Mouse (Mus musculus) CH12.LX (cell line): ENCODE data around the gene Exd1. TPM values are rescaled to one million over a fixed set of nuclear protein-coding genes. Genes with fewer than 3 reads are reported as not detected.
A peak's percentile ranks its signal among the peaks of the same experiment; 100 is the strongest.

Experiments used
- DNase-seq: peaks from one replicate; pipeline ENCODE4 v3.0.0-alpha.2; 2013; ENCODE audit errors: extremely low read depth
- H3K27ac ChIP-seq: 2 replicates; pipeline ENCODE4 v1.5.1; 2012; ENCODE audit warnings: low read depth, mild to moderate bottlenecking, control low read depth, moderate library complexity; ENCODE audit not compliant: insufficient read depth
- H3K27me3 ChIP-seq: replicated peaks from 2 replicates; pipeline ENCODE3; 2012; ENCODE audit warnings: inconsistent platforms
- H3K36me3 ChIP-seq, 2 experiments: replicated peaks in 1 of 2; 2 replicates each; pipeline versions ENCODE3 to v1.6.1; 2012; ENCODE audit warnings: inconsistent platforms in 1 of 2, low read length in 1 of 2, mild to moderate bottlenecking in 1 of 2, mixed read lengths in 1 of 2, moderate library complexity in 1 of 2; ENCODE audit not compliant: control insufficient read depth in 1 of 2, insufficient read depth in 1 of 2
- H3K4me1 ChIP-seq, 2 experiments: 2 replicates each; pipeline ENCODE4 v1.6.1; 2012; ENCODE audit warnings: inconsistent platforms in 1 of 2, moderate library complexity in 1 of 2; ENCODE audit not compliant: insufficient read depth in 2 of 2, control insufficient read depth in 1 of 2
- H3K4me2 ChIP-seq: 2 replicates; pipeline ENCODE4 v1.6.1; 2012; ENCODE audit warnings: low read depth, mild to moderate bottlenecking, control low read depth; ENCODE audit not compliant: poor library complexity, insufficient read depth, severe bottlenecking
- H3K4me3 ChIP-seq, 3 experiments: fragments of 150-350 bp in 1 of 3; sonication (generic) in 1 of 3; replicated peaks in 1 of 3; 2 replicates each; pipeline versions ENCODE3 to v1.5.1; 2011 to 2012; ENCODE audit warnings: low read depth in 2 of 3, low read length in 2 of 3, mild to moderate bottlenecking in 2 of 3, moderate library complexity in 2 of 3, control low read depth in 1 of 3, improper control_type of control experiment in 1 of 3, inconsistent platforms in 1 of 3, mixed read lengths in 1 of 3; ENCODE audit not compliant: poor library complexity in 1 of 3
- H3K79me2 ChIP-seq: replicated peaks from 2 replicates; pipeline ENCODE4 v1.6.1; 2012; ENCODE audit warnings: mild to moderate bottlenecking, moderate library complexity; ENCODE audit not compliant: control insufficient read depth, poor library complexity, insufficient read depth, severe bottlenecking; ENCODE audit errors: extremely low read depth
- H3K9ac ChIP-seq: 2 replicates; pipeline ENCODE4 v1.6.1; 2012; ENCODE audit warnings: low read depth, mild to moderate bottlenecking, control low read depth, moderate library complexity; ENCODE audit not compliant: insufficient read depth
- H3K9me3 ChIP-seq: replicated peaks from 2 replicates; pipeline ENCODE3; 2012; ENCODE audit warnings: low read length, inconsistent platforms, mixed read lengths
- BHLHE40 ChIP-seq: IDR thresholded peaks from 2 replicates; pipeline ENCODE4 v1.6.1; 2011; ENCODE audit warnings: mild to moderate bottlenecking, low read depth, low read length, improper control_type of control experiment
- CHD1 ChIP-seq: IDR thresholded peaks from 2 replicates; pipeline ENCODE4 v1.6.1; 2012; ENCODE audit warnings: low read depth, low read length, improper control_type of control experiment, inconsistent platforms
- CHD2 ChIP-seq: IDR thresholded peaks from 2 replicates; pipeline ENCODE4 v1.6.1; 2011; ENCODE audit warnings: low read length, improper control_type of control experiment
- CTCF ChIP-seq, 2 experiments: IDR thresholded peaks in 1 of 2; conservative IDR thresholded peaks in 1 of 2; 2 replicates each; pipeline ENCODE4 v1.5.1; 2011 to 2012; ENCODE audit warnings: low read depth in 2 of 2, low read length in 2 of 2, improper control_type of control experiment in 1 of 2, inconsistent platforms in 1 of 2, mild to moderate bottlenecking in 1 of 2, moderate library complexity in 1 of 2
- ELF1 ChIP-seq: IDR thresholded peaks from 2 replicates; pipeline ENCODE4 v1.6.1; 2014; ENCODE audit warnings: low read depth, mild to moderate bottlenecking, inconsistent platforms, low read length, improper control_type of control experiment
- EP300 ChIP-seq: IDR thresholded peaks from 2 replicates; pipeline ENCODE4 v1.6.1; 2011; ENCODE audit warnings: low read length, improper control_type of control experiment
- ETS1 ChIP-seq: conservative IDR thresholded peaks from 2 replicates; pipeline ENCODE4 v1.6.1; 2012; ENCODE audit warnings: low read depth, mild to moderate bottlenecking, inconsistent platforms, low read length, improper control_type of control experiment, moderate library complexity
- GABPA ChIP-seq: IDR thresholded peaks from 2 replicates; pipeline ENCODE4 v1.6.1; 2012; ENCODE audit warnings: low read depth, low read length, improper control_type of control experiment, inconsistent platforms; ENCODE audit not compliant: insufficient replicate concordance
- HCFC1 ChIP-seq: IDR thresholded peaks from 2 replicates; pipeline ENCODE4 v1.6.1; 2012; ENCODE audit warnings: low read depth, mild to moderate bottlenecking, inconsistent platforms, low read length, improper control_type of control experiment
- IRF4 ChIP-seq: IDR thresholded peaks from 2 replicates; pipeline ENCODE4 v1.6.1; 2014; ENCODE audit warnings: low read depth, mild to moderate bottlenecking, inconsistent platforms, low read length, improper control_type of control experiment
- JUN ChIP-seq: IDR thresholded peaks from 2 replicates; pipeline ENCODE4 v1.6.1; 2011; ENCODE audit warnings: low read depth, mild to moderate bottlenecking, low read length, improper control_type of control experiment, moderate library complexity; ENCODE audit not compliant: insufficient read depth
- JUND ChIP-seq: conservative IDR thresholded peaks from 2 replicates; pipeline ENCODE4 v1.6.1; 2011; ENCODE audit warnings: low read depth, low read length, improper control_type of control experiment
- KAT2A ChIP-seq: IDR thresholded peaks from 2 replicates; pipeline ENCODE4 v1.6.1; 2012; ENCODE audit warnings: low read length, improper control_type of control experiment, inconsistent platforms; ENCODE audit not compliant: insufficient replicate concordance
- MAFK ChIP-seq: IDR thresholded peaks from 2 replicates; pipeline ENCODE4 v1.6.1; 2011; ENCODE audit warnings: low read length, improper control_type of control experiment; ENCODE audit not compliant: insufficient replicate concordance
- MAX ChIP-seq: IDR thresholded peaks from 2 replicates; pipeline ENCODE4 v1.6.1; 2011; ENCODE audit warnings: low read length, improper control_type of control experiment
- MAZ ChIP-seq: IDR thresholded peaks from 2 replicates; pipeline ENCODE4 v1.6.1; 2012; ENCODE audit warnings: low read depth, mild to moderate bottlenecking, inconsistent platforms, low read length, improper control_type of control experiment, moderate library complexity
- MXI1 ChIP-seq: IDR thresholded peaks from 2 replicates; pipeline ENCODE4 v1.6.1; 2011; ENCODE audit warnings: mild to moderate bottlenecking, low read depth, low read length, improper control_type of control experiment
- MYC ChIP-seq: IDR thresholded peaks from 2 replicates; pipeline ENCODE4 v1.6.1; 2011; ENCODE audit warnings: low read depth, mild to moderate bottlenecking, improper control_type of control experiment, low read length
- NELFE ChIP-seq: IDR thresholded peaks from 2 replicates; pipeline ENCODE4 v1.6.1; 2011; ENCODE audit warnings: low read depth, low read length, improper control_type of control experiment
- NRF1 ChIP-seq: IDR thresholded peaks from 2 replicates; pipeline ENCODE4 v1.6.1; 2014; ENCODE audit warnings: low read depth, mild to moderate bottlenecking, inconsistent platforms, low read length, improper control_type of control experiment, moderate library complexity
- PAX5 ChIP-seq: IDR thresholded peaks from 2 replicates; pipeline ENCODE4 v1.6.1; 2012; ENCODE audit warnings: low read length, inconsistent platforms, mixed read lengths
- POLR2A ChIP-seq: IDR thresholded peaks from 2 replicates; pipeline ENCODE4 v1.6.1; 2011; ENCODE audit warnings: low read depth, mild to moderate bottlenecking, improper control_type of control experiment, low read length
- POLR2AphosphoS2 ChIP-seq: IDR thresholded peaks from 2 replicates; pipeline ENCODE4 v1.6.1; 2011; ENCODE audit warnings: low read depth, low read length, improper control_type of control experiment
- RAD21 ChIP-seq: IDR thresholded peaks from 2 replicates; pipeline ENCODE4 v1.6.1; 2011; ENCODE audit warnings: low read depth, mild to moderate bottlenecking, low read length, improper control_type of control experiment, moderate library complexity
- RCOR1 ChIP-seq: conservative IDR thresholded peaks from 2 replicates; pipeline ENCODE4 v1.6.1; 2012; ENCODE audit warnings: low read depth, mild to moderate bottlenecking, inconsistent platforms, low read length, improper control_type of control experiment
- SIN3A ChIP-seq: IDR thresholded peaks from 2 replicates; pipeline ENCODE4 v1.6.1; 2012; ENCODE audit warnings: low read length, improper control_type of control experiment, inconsistent platforms
- TBP ChIP-seq: conservative IDR thresholded peaks from 2 replicates; pipeline ENCODE4 v1.6.1; 2011; ENCODE audit warnings: low read depth, low read length, improper control_type of control experiment
- TCF12 ChIP-seq: IDR thresholded peaks from 2 replicates; pipeline ENCODE4 v1.6.1; 2014; ENCODE audit warnings: low read depth, mild to moderate bottlenecking, inconsistent platforms, low read length, improper control_type of control experiment
- UBTF ChIP-seq: IDR thresholded peaks from 2 replicates; pipeline ENCODE4 v1.6.1; 2012; ENCODE audit warnings: low read depth, mild to moderate bottlenecking, inconsistent platforms, low read length, improper control_type of control experiment, moderate library complexity
- USF1 ChIP-seq: IDR thresholded peaks from 2 replicates; pipeline ENCODE4 v1.6.1; 2014; ENCODE audit warnings: low read depth, mild to moderate bottlenecking, inconsistent platforms, low read length, improper control_type of control experiment
- USF2 ChIP-seq: conservative IDR thresholded peaks from 2 replicates; pipeline ENCODE4 v1.6.1; 2011; ENCODE audit warnings: low read depth, low read length, improper control_type of control experiment
- ZC3H11A ChIP-seq: IDR thresholded peaks from 2 replicates; pipeline ENCODE4 v1.6.1; 2012; ENCODE audit warnings: low read depth, mild to moderate bottlenecking, inconsistent platforms, low read length, improper control_type of control experiment
- ZKSCAN1 ChIP-seq: IDR thresholded peaks from 2 replicates; pipeline ENCODE4 v1.6.1; 2012; ENCODE audit warnings: low read depth, inconsistent platforms, low read length, improper control_type of control experiment, borderline replicate concordance
- ZNF384 ChIP-seq: IDR thresholded peaks from 2 replicates; pipeline ENCODE4 v1.6.1; 2012; ENCODE audit warnings: low read depth, low read length, improper control_type of control experiment, inconsistent platforms
- dilution Hi-C: fragments of 300-500 bp; cut with MboI; formaldehyde crosslinking; loops from 2 replicates; pipeline ENCODE4 v1.14.3; 2020; ENCODE audit warnings: low sequenced_read_pairs; ENCODE audit not compliant: extremely low pct_unique_long_range_greater_than_20kb, extremely low pct_ligation_motif_present
- in situ Hi-C: fragments of 300-500 bp; cut with MboI; formaldehyde crosslinking; loops from 3 replicates; pipeline ENCODE4 v1.14.3; 2019; ENCODE audit warnings: low sequenced_read_pairs, low pct_ligation_motif_present, low pct_unique_long_range_greater_than_20kb, mixed read lengths
- polyA plus RNA-seq: library from polyadenylated mRNA; unstranded; fragments of >175 nt; gene quantifications from 2 replicates; pipeline ENCODE4 v1.2.1, GENCODE M21; 2012; ENCODE audit warnings: low read depth; ENCODE audit not compliant: insufficient read length
- total RNA-seq, 2 experiments: library from RNA; depleted of rRNA; stranded (reverse); fragments of 300-350 nt in 1 of 2; fragments of >200 nt in 1 of 2; gene quantifications; 2 replicates each; pipeline ENCODE4 v1.2.3; 2012 to 2014

Gene Exd1
- total and polyA plus RNA-seq, 3 experiments, result 0.17 to 0.39 (median 0.25) TPM

- no peaks in the 10 kb centered on the region for H3K27me3 ChIP-seq
- peak overlapping the region in 2 of 3 experiments; percentile 11 to 27 for H3K4me3 ChIP-seq
- H3K4me2 ChIP-seq, result peak overlapping the region; percentile 29
- in situ Hi-C loops, result no loop called here
- peaks cover 8% of the 10 kb centered on the region; the same call in 1 of the 2 replicates for H3K79me2 ChIP-seq
- peak; percentile 74 for DNase-seq
- peak overlapping the region; percentile 29 for H3K9ac ChIP-seq
- TF ChIP-seq MAZ, result no peak
- TF ChIP-seq ZC3H11A, result no peak
- TF ChIP-seq KAT2A, result no peak
- no peak for TF ChIP-seq PAX5
- TF ChIP-seq IRF4, result peak; percentile 61; the same call in 1 of the 2 replicates
- TF ChIP-seq UBTF, result no peak
- no peak for TF ChIP-seq ZKSCAN1
- no peak for TF ChIP-seq NRF1
- no peak for TF ChIP-seq USF1
- no peak for TF ChIP-seq CHD1
- TF ChIP-seq JUN, result peak; percentile 52; the same call in 1 of the 2 replicates
- no peak for TF ChIP-seq USF2
- no peak for TF ChIP-seq BHLHE40
- peak; percentile 58 for TF ChIP-seq JUND
- no peak for TF ChIP-seq TBP
- TF ChIP-seq ETS1, result peak; percentile 52
- no peak for TF ChIP-seq MAFK
- TF ChIP-seq RCOR1, result no peak
- TF ChIP-seq RAD21, result no peak
- TF ChIP-seq CHD2, result no peak
- peak; percentile 68 for TF ChIP-seq TCF12
- no peak for TF ChIP-seq MYC
- no peak; the same call in 1 of the 2 replicates for TF ChIP-seq SIN3A
- no peak for TF ChIP-seq GABPA
- TF ChIP-seq MXI1, result 0 out of 2 replicates have a peak, but pooled peaks have one; percentile 11
- TF ChIP-seq EP300, result peak; percentile 90
- peak; percentile 84 for TF ChIP-seq ELF1
- 0 out of 2 replicates have a peak, but pooled peaks have one; percentile 12 for TF ChIP-seq MAX
- TF ChIP-seq CTCF (conservative IDR thresholded peaks at IDR 0.05 in 1 of 2, IDR thresholded peaks at IDR 0.05 in 1 of 2; ENCODE audit: low read depth in 2 of 2, low read length in 2 of 2), result no peak
- TF ChIP-seq ZNF384, result no peak
- TF ChIP-seq POLR2AphosphoS2, result no peak
- TF ChIP-seq HCFC1, result peak; percentile 26; the same call in 1 of the 2 replicates
- TF ChIP-seq POLR2A, result no peak
- TF ChIP-seq NELFE, result 0 out of 2 replicates have a peak, but pooled peaks have one; percentile 17
- peaks cover 3 to 10% of the 10 kb centered on the region in 2 experiments for H3K36me3 ChIP-seq
- H3K9me3 ChIP-seq, result no peaks in the 10 kb centered on the region
- dilution Hi-C loops, result no loop called here
- H3K4me1 ChIP-seq, result peaks cover 10 to 32% of the 10 kb centered on the region in 2 experiments
- peak overlapping the region; percentile 37 for H3K27ac ChIP-seq
Measured at GRCm38 (mm10) chr2:119558737-119559340, 11.4 kb upstream of the Exd1 start.
